Mouse (Mus musculus): ENCODE results near the gene Robo1.

Gene Robo1

DNA sequence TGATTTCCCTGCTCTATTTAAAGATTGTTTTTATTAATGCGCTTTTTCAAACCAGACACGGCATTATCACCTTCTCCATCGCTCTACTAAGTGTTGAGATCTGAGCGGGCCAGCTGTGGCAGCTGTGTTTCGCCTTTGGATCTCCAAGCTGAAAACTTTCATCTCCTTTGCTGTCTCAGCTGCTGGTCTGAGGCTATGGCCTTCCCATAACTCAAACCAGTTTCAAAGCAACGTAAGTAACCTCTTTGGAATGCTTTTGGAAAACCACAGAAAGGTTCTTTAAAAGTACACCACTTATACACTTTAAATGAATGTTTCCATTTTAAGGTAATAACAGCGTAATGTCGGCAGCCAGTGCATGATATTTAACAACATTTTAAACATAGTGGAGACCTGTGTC is 520.3 kb downstream of the Robo1 start:
- no peak for DNase-seq (ENCODE audit: low read depth)

DNA sequence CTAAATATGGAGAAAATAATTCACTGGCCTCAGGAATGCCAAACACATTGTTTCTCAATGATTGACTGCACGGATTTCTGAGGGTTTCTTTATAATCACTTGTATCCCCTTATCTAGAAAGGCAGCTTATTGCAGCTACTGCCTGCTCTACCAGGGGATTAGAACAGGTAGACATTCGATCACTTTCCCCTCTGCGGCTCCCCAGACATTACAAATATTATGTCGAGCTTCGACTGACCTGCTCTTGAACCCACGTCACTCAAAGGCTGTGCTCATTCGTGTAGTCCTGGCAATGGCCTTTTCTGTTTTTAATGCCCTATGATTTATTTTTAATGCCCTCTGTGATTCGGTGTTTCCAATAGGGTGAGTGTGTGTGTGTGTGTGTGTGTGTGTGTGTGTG is 521.4 kb downstream of the Robo1 start:
- no peak for DNase-seq (ENCODE audit: low read depth)

DNA sequence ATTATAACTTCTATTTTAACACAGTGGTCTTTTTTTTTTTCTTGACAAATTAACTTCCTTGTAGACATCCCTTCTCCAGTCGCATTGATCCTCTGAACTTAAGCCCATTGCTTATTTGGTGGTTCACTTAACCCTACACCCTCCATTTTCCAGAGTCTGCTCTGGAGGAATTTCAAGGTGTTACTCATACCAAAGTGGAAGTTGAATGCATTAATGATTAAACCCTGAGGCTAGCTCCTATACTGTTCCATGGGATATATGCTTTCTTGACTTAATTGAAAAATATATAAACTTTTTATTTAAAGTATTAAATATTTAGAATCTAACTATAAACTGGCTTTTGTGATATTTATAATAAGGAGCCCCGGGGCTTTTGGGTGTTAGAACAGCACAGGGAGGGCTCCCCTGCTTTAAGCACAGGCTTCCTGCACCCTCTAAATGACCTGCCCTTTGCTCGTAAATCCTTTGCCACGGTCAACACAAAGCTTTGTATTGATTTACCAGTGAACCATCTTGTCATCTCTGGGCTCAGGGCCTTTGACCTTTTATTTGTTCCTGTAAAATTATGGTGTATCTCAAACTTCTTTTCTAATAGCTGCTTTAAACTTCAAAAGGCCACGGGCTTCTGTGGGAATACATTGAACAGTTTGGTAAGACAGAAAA is 522.4 kb downstream of the Robo1 start:
- DNase-seq (ENCODE audit: low read depth) = no peak

DNA sequence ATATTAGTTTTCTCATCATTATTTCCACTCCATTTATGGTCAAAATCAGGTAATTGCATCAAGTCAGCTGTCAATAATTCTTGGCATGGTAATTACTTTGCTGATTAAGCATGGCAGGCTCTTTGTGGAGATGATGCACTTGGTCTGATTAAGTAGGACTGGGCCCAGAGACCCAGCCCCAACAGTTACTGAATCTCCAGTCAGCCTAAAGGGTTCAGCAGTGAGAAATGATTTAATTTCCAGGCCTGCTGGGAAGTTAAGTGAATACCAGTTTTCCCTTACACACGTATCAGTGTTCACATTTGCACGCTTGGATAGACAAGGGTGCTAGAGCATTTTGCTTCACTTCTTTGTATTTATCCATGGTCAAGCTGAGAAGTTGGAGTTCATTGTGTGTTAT is 526.2 kb downstream of the Robo1 start:
- no peak for DNase-seq (ENCODE audit: low read depth)

DNA sequence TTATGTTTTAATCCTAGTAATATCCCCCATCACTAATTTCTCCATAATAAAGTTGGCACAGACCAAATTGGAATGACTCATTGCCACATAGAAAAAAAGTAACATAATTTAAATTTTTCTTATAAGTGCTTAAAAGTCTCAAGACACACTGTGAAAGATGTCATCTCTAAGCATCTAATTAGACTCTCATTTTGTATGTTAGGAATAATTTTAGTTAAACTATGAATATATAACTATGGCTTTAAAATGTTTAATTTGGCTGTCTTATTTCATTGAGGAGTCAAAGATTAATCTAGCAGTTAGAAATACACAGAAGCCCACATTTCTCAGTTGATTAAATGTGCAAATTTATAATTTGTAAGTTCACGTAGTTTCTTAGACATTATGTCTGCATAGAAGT is 530.9 kb downstream of the Robo1 start:
- DNase-seq (ENCODE audit: low read depth) = no peak

DNA sequence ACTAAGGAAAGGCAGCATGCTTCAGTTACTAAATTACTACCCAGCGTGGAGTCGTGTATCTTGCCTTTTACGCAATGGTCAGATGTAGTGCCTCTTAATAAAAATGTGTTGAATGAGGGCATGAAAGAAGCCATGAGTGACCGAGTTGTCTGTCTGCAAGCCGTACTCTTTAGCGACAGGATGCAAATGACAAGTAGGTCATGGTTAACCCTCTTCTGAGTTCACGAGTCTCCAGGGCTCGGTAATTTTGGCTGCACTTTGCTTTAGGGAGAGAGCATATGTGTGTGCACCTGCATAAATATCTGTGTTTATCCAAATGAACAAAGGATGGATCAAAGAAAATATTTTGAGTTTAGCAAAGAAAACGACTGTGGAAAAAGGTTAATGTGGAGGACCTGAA is 533.0 kb downstream of the Robo1 start:
- DNase-seq (ENCODE audit: low read depth) = no peak

DNA sequence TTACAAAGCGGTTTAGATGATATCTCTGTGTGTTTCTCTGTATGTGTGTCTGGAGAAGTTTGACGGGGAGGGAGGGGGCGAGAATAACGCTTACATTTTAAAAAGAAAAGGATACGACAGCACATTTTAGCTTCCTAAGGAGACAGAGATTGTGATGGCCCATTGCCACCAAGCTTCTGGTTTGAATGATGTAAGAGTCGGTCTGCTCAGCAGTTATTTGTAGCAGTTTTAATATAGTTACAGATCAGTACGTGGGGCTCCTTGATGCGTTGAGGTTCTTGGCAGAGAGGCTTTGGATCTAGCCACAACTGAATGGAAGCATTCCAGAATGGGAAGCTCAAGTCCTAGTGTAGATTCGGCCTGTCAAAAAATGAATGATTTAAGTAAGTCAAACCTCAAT is 546.0 kb downstream of the Robo1 start:
- no peak for DNase-seq (ENCODE audit: low read depth)

DNA sequence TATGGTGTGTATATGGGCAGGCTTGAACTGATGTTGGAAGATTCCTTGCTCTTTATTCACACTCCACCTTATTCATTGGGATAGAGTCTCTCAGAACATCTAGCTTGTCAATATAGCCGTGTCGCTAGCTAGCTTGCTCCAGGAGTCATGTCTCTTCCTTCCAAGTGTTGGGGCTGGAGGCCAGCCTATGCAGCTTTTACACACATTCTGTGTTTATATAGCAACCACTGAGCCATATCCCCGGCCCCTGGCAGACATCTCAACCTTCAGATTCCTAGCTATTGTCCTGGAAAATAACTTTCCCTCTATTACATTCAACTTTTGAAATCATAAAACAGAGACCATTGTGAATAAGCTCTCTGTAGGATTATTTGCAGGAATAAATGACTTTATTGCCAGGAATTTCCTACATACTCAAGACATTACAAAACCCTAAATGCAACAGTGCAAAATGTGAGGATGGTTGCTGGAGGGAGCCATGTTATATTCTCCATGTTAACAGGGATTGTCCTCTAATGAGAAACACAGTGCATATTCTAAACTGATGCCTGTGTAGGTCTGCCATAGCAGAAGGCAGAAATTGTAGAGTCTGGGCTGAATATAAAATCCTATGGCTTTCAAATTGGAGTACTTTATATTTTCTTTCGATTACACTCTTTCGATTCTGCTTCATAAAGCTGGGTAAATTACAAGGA is 546.9 kb downstream of the Robo1 start:
- no peak for DNase-seq (ENCODE audit: low read depth)

DNA sequence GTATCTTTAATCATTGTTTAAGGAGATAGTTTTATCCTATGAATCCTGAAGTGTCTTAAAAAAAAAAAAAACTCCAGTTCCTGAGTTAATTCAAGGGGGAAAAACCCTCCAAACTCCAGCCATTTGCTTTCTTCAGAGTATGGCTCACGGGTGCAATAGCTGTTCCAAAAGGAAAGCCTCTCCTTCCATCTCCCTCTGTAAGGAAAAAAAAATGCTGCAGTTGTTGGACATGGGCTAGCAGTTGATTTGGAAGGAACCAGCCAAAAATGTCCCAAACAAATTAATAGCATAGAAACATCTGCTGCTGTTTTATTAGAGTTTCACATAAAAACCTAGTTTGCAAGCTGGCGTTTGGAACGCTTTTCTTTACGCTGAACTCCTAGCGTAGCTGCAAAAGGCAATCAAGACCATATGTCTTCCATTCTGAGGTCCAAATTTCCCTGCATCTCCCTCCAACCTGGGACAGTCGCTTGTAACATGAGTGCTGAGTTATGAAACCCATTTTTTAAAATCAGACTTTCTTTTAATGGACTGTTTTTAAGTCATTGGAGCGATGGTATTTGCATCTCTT is 553.7 kb downstream of the Robo1 start:
- no peak for DNase-seq (ENCODE audit: low read depth)

DNA sequence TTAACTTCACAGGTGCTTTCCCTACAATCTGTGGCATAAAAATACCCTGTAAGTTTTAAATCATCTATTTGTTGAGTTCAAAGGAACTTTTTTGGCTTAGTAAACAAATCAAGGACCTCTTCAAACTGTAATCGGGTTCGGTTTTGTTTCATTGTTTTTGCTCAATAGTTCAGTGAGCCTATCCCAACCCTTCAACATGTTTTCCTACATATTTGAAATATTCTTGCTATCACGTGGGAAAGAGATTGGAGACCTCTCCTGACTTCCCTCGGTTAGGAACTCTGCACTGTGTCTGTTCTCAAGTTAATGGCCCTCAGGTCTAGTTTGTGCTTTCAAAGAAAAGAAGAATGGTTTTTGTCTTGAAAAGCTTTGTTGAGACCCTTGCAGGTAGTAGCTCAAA is 557.9 kb downstream of the Robo1 start:
- no peak for DNase-seq (ENCODE audit: low read depth)

DNA sequence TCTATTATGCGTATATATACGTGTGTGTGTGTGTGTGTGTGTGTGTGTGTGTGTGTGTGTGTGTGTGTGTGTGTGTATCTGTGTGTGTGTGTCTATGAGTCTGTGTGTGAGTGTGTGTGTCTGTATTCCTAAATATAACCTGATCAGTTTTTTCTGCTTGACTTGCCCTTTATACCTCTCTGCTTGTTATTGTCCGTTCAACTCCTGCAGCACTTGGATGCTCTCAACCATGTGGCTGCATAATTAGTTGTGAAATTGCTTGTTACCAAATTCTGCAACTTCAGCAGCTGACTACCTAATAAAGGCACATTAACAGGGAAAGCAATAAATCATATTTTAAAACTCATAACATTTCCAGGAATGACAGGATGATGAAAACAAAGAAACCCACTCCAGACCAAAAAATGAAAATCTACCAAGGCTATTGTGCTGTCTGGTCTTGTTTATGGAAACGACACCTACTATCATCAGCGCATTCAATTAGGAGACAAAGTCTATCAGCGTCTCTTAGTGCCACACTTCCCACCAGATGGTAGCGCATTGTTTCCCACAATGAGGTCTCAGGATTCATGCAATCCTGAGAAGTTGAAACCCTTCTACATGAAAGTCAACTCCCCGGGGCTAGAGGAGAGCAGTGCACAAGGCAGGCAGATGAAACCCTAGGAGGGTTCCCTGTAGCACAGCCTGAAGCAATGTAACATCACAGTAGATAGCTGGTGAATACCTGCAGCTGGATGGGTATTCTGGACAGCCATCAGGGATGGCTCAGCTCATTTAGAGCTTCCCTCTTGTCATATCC is 567.0 kb downstream of the Robo1 start:
- no peak for DNase-seq (ENCODE audit: low read depth)

DNA sequence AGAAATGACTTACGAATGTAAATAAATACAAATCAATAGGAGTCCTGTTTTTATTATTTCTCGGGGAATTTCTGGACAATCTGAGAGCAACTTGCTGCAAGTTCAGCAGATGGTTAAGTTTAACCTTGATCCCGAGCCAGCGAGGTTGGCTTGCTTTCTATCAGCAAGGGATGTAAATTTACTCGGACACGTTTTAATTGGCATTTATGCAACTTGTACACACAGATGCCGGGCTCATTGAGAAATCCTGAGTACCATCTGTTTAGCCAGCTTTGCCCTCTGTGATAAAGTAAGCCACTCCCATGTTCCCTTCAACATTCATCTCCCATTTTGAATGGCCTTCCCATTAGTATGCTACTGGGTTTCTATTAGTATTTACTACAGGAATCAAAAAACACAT is 580.0 kb downstream of the Robo1 start:
- DNase-seq (ENCODE audit: low read depth) = no peak

DNA sequence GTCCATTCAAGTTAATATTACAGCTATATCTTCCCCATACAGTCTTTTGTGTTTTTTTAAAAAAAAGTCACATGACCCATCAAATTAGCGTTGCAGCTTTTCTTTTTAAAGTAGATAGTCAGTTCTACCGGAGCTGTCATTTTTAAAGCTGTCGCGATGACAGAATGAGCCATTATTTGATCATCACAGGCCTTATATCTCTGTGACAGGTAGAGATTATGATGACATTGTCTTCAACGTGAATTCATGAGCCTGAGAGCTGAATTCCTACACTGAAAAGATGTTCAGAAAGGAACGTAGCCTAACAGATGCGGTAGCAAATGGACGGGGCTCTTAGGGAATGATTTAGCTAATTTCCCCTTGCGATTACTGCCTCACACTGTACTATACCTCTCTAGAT is 581.3 kb downstream of the Robo1 start:
- no peak for DNase-seq (ENCODE audit: low read depth)

DNA sequence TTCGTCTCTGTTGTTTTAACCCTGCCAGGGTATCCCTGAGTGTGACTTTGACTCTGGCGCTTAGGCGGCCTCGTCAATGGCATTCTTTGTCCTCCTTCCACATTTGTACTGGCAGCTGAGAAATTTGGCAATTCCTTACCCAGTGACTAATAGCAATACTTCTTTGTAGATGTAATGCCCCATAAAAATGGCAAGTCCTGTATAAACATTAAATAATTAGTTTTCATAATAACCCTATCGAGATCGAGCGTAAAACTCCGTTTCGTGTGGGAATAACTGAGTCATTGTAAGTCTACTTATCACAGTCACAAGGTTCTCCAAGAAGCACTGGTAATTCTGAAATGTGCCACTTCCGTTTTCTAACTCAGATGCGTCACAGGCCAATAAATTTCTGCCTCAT is 589.0 kb downstream of the Robo1 start:
- no peak for DNase-seq (ENCODE audit: low read depth)

DNA sequence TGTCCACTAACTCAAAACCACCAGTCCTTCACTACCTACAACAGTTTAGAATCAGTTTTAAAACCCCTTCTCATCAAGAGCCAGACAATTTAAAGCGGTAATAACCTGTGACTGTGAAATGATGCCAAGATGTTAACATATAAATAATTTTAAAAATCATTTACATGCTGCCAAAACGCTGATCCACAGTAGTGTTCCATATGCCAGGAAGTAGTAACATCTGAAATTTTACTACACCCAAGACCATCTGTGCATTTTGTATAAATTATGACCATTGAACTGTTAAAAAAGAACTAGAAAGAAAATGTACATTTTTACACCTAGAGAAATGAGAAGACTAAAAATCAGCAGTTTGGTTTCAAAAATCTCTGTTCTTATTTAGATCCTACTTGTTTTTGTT is 600.8 kb downstream of the Robo1 start:
- no peak for DNase-seq (ENCODE audit: low read depth)

DNA sequence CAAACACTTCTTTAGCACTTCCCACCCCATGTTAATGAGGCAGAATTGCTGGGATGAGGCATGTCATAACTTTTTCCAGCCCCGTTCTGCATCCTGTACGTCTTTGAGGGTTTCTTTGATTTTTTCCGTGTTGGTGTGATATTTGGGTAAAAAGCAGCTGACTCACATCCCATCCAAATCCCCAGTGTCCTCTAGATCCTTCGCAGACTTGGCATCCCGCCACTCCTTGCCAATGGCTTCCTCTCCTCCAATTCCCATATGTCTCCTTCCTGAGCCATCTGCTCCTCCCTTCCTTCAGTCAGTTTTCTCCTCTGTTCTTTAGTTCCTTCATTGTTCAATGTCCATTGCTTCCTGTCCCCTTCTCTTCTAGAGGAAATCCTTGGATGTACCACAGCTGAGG is 605.0 kb downstream of the Robo1 start:
- DNase-seq (ENCODE audit: low read depth) = no peak

DNA sequence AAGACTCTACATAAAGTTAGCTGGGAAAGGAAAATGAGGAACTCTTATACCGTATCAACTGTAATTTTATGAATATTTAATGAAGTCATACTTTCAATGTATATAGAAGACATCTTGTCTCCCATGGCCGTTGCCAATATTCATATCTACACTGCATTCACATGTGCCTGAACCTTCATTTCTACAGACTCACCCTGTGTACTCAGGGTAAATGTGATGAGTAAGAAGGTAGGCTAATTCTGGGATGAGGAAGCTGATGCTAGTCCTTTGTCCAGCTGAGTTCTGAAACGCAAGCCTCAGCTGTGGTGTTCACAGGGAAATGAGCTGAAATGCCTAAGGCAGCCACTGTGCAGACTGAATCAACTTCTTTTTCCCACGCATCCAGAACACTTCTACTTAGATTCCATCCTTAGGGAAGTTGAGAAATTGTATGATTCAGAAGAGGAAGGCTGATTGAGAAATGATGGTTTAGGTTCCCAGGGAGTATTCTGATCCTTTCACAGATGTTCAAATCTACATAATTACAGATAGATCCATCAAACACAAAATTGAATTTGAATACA is 606.0 kb downstream of the Robo1 start:
- no peak for DNase-seq (ENCODE audit: low read depth)

DNA sequence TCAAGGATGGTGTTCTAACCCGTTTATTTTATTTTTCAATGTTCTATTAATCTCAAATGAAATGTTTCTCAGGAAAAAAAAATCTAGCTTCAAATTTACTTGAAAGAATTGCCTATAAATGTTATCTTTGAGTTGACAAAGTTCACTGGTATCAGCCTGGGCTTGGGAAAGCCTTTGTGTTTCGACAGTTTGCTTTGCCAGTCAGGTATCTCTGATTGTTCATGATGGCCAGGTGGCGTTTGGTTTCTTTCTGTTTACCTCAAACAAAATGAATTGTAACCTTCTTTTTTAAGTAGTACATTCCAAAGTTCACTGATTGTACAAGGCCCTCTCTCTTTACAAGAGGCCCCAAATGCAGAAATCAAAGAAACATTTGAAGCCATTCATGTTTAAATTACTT is 611.9 kb downstream of the Robo1 start:
- DNase-seq (ENCODE audit: low read depth) = no peak

DNA sequence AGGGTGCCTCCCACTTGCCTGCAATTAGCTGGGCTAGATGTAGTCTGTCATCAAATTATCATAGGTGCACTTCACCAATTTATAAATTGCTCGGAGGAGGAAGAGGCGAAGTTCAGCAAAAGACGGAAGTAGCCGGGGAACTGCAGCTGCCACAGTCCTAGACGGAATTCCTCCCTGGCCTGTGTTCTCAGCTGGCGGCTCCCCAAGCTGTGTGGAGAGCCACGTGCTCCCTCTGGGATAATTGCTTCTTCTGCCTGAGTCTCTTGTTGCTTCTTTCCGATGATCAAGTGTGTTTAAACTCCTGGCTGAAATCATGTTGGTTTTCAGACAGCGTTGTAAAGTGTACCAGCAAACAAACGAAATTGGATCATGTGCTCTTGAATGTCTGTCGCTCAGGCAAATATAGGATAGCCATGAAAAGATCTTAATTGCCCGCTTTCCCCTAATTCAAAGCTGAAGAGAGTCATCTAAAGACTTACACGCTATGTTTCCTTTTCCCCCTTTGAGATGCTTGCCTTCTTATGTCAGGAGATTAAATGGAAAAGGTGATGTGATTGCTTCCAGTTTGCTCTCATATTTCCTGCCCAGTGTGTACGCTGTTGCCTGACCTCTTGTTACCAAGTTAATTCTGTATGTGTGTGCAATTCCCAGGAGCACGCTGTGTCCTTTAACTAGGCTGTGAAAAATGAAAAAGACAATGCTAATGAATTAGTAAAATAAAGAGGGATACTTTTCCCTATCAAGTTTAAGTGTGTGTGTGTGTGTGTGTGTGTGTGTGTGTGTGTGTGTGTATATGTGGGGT is 616.5 kb downstream of the Robo1 start:
- no peak for DNase-seq (ENCODE audit: low read depth)

DNA sequence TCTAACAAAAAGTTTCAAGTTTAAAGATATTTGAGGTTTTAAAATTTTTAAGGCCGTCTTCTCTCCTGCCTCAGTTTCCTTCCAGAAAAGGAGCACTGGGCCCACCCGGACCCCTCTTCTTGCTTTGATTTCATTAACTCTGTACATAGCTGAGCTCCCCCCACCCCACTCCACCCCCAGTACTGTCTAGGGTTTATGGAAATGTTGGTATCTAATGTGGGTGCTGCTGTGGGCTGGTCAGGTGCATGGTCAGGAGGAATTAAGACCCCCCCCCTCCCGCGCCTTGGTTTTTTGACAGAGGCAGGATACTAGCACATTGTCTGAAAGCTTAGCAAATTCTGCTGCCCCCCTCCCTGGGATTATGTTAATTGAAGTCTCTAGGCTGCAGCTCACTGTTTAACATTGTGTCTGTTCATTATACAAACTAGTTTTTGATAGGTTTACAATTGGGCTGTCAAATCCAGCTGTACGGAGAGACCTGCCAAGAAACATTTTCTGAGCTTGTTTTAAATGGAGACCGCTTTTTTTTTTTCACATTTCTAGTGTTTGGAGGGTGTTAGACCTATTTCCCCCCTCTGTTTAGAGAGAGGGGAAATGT is 620.5 kb downstream of the Robo1 start:
- DNase-seq (ENCODE audit: low read depth) = no peak

DNA sequence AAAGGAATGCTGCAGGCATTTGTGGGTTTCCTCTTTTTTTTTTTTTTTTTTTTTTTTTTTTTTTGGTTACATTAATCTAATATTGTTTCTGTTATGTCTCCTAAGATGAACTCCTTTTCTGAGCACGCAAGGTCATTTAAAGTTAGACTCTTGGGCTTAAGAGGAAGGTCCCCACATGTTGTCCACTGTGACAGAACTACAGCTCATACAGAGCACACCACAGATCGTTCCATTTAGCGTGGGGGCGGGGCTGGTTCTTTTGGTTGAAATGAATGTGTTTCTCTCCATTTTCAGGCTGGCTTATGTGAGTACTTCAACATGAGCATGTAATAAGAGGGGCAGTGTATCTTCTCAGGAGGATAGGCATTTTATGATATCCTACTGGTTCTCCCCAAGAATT is 622.8 kb downstream of the Robo1 start:
- DNase-seq (ENCODE audit: low read depth) = no peak
